Mouse (Mus musculus) central nervous system, embryonic 14 days (tissue): ENCODE measurements around the gene Bst1. TPM values are rescaled to one million over a fixed set of nuclear protein-coding genes. Genes with fewer than 3 reads are reported as not detected.

ENCODE experiments used
- polyA plus RNA-seq: library from polyadenylated mRNA; depleted of rRNA; stranded (reverse); fragments of >200 nt; gene quantifications from 2 replicates; pipeline ENCODE4 v1.2.3, GENCODE M21; 2012; rRNA removed

The Bst1 gene
- 0.16 and 0.36 TPM in 2 replicates for polyA plus RNA-seq

DNA sequence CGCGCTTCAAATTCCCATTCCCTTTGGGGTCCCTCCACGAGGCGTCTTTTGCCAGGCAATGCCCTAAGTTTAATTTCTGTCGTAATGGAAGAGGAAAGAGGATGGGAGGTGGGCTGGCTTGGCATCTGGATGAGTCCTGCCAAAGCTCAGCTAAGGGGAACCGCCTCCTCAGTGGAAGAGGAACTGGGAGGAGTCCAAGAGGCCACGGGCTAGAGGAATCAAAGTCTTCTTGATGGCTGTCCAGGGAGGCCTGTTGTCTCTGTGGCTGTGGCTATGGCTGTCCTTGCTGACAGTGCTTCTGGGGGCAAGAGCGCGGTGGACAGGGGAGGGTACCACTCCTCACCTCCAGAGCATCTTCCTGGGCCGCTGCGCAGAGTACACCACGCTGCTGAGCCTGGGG lies at the start of gene Bst1:
Gene Bst1 (plus strand): TSS at position 191 of the 400 bp plus-strand sequence.

DNA sequence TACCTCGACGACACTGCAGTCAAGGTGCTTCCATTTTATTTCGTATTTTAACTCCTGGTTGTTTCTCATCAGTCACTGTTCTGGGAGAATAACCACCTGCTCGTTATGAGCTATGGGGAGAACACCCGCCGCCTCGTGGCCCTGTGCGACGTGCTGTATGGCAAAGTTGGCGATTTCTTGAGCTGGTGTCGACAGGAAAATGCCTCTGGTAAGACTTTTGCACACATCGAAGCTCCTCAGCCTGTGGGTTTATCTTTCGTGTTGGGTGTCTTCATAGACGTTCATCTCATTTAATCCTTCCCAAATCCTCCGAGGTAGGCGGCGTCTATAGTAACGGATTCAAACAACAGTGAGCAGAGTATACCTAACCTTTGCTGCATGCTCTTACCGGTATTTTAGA lies 2.9 kb downstream of the Bst1 start, which contains the start of gene Fbxl5:
Gene Fbxl5 (minus strand): TSS at position 101 of the 400 bp plus-strand sequence.

DNA sequence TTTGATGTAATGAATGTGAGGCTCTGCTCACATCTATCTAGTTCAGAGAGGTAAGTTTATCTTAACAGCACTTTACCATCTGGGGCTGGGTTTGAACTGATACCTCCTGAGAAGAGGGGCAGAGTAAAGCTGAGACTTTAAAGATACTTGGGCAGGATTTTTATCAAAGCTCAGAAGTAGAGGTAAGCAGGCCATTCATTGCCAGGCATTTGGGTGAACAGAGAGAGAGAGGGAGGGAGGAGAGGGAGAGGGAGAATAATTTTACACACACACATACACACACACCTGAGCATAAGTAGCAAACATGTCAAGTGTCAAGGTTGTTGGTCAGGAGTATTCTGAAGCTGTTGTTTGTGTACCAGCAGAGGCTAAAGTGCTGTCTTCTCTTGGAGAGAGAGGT lies 49.6 kb downstream of the Bst1 start, which contains the start of gene Cd38:
Gene Cd38 (plus strand): TSS at position 301 of the 400 bp plus-strand sequence.

Other genes with a start within 250 kb of the Bst1 start
- 10.2 and 11.0 TPM in 2 replicates for gene Cc2d2a, start 156.5 kb upstream of the Bst1 start, polyA plus RNA-seq
- 46.2 and 47.2 TPM in 2 replicates for gene Fbxl5, start 2.8 kb downstream of the Bst1 start, polyA plus RNA-seq
- gene Cd38, start 49.7 kb downstream of the Bst1 start, polyA plus RNA-seq: 2.2 and 2.6 TPM in 2 replicates
- gene Gm7879, start 94.3 kb downstream of the Bst1 start, polyA plus RNA-seq: 0.45 and 0.58 TPM in 2 replicates
- gene Fgfbp1, start 162.9 kb downstream of the Bst1 start, polyA plus RNA-seq: 4.0 and 8.2 TPM in 2 replicates